Mouse (Mus musculus): ENCODE measurements around the gene Pank3. TPM values are rescaled to one million over a fixed set of nuclear protein-coding genes. Genes with fewer than 3 reads are reported as not detected.

Gene Pank3
- polyA plus RNA-seq, 1 experiment: 25.3 TPM

GRCm38 (mm10) chr11:35797751-35798494 is 28.6 kb downstream of the Pank3 start:
- TF ChIP-seq CTCF (IDR thresholded peaks at IDR 0.05; ENCODE audit: low read depth, low read length): no peak
- no peak for TF ChIP-seq POLR2A (IDR thresholded peaks at IDR 0.05; ENCODE audit: borderline replicate concordance, low read depth, low read length)
- Histone ChIP-seq H3K4me3 (ENCODE audit: insufficient read depth, low read length) (no peak overlapping the region), H3K4me1 (ENCODE audit: control insufficient read depth, insufficient read depth, low read length) (0 out of 2 replicates have a peak, but pooled peaks cover 2% of the 10 kb centered on the region), H3K27ac (ENCODE audit: insufficient read depth, low read depth, low read length) (no peak overlapping the region)

- H3K4me3 ChIP-seq (ENCODE audit: insufficient read depth, low read length): peak overlapping the region; percentile 18; the same call in 1 of the 2 replicates
- no peak overlapping the region for H3K27ac ChIP-seq (ENCODE audit: insufficient read depth, low read depth, low read length)
- 0 out of 2 replicates have a peak, but pooled peaks cover 2% of the 10 kb centered on the region for H3K4me1 ChIP-seq (ENCODE audit: control insufficient read depth, insufficient read depth, low read length)
- no peak for TF ChIP-seq CTCF (IDR thresholded peaks at IDR 0.05; ENCODE audit: low read depth, low read length)
- TF ChIP-seq POLR2A (IDR thresholded peaks at IDR 0.05; ENCODE audit: borderline replicate concordance, low read depth, low read length): no peak
These were observed 29.2 kb downstream of the Pank3 start for GRCm38 (mm10) chr11:35798495-35798820.

- peak within 1 kb of the TSS; percentile 18; the same call in 1 of the 2 replicates for H3K4me3 ChIP-seq (ENCODE audit: insufficient read depth, low read length)
- H3K27ac ChIP-seq (ENCODE audit: insufficient read depth, low read depth, low read length): no peak within 1 kb of the TSS
- TF ChIP-seq POLR2A (IDR thresholded peaks at IDR 0.05; ENCODE audit: borderline replicate concordance, low read depth, low read length): no peak
- TF ChIP-seq CTCF (IDR thresholded peaks at IDR 0.05; ENCODE audit: low read depth, low read length): no peak
- H3K4me1 ChIP-seq (ENCODE audit: control insufficient read depth, insufficient read depth, low read length): 0 out of 2 replicates have a peak, but pooled peaks cover 2% of the 10 kb centered on the region
These were observed 29.6 kb downstream of the Pank3 start, which contains the start of gene Fbll1 for GRCm38 (mm10) chr11:35798874-35799273. TSS of gene Fbll1 (minus strand) at chr11:35798884.

GRCm38 (mm10) chr11:35801332-35801731 is 32.0 kb downstream of the Pank3 start:
- Histone ChIP-seq H3K27ac (ENCODE audit: insufficient read depth, low read depth, low read length) (no peak overlapping the region), H3K4me1 (ENCODE audit: control insufficient read depth, insufficient read depth, low read length) (0 out of 2 replicates have a peak, but pooled peaks cover 2% of the 10 kb centered on the region), H3K4me3 (ENCODE audit: insufficient read depth, low read length) (no peak overlapping the region)
- no peak for TF ChIP-seq POLR2A (IDR thresholded peaks at IDR 0.05; ENCODE audit: borderline replicate concordance, low read depth, low read length)
- TF ChIP-seq CTCF (IDR thresholded peaks at IDR 0.05; ENCODE audit: low read depth, low read length): no peak

- Histone ChIP-seq H3K27ac (ENCODE audit: insufficient read depth, low read depth, low read length) (no peak overlapping the region), H3K4me1 (ENCODE audit: control insufficient read depth, insufficient read depth, low read length) (no peaks in the 10 kb centered on the region), H3K4me3 (ENCODE audit: insufficient read depth, low read length) (no peak overlapping the region)
- TF ChIP-seq CTCF (IDR thresholded peaks at IDR 0.05; ENCODE audit: low read depth, low read length) (no peak), POLR2A (IDR thresholded peaks at IDR 0.05; ENCODE audit: borderline replicate concordance, low read depth, low read length) (no peak)
These were observed 42.2 kb downstream of the Pank3 start for GRCm38 (mm10) chr11:35811458-35811857.

- Histone ChIP-seq H3K27ac (ENCODE audit: insufficient read depth, low read depth, low read length) (no peak overlapping the region), H3K4me3 (ENCODE audit: insufficient read depth, low read length) (no peak overlapping the region), H3K4me1 (ENCODE audit: control insufficient read depth, insufficient read depth, low read length) (no peaks in the 10 kb centered on the region)
- TF ChIP-seq POLR2A (IDR thresholded peaks at IDR 0.05; ENCODE audit: borderline replicate concordance, low read depth, low read length) (no peak), CTCF (IDR thresholded peaks at IDR 0.05; ENCODE audit: low read depth, low read length) (no peak)
These were observed 47.0 kb downstream of the Pank3 start for GRCm38 (mm10) chr11:35816316-35816715.

- no peak overlapping the region for H3K4me3 ChIP-seq (ENCODE audit: insufficient read depth, low read length)
- peak overlapping the region; percentile 27 for H3K27ac ChIP-seq (ENCODE audit: insufficient read depth, low read depth, low read length)
- H3K4me1 ChIP-seq (ENCODE audit: control insufficient read depth, insufficient read depth, low read length): peaks cover 24% of the 10 kb centered on the region
- TF ChIP-seq POLR2A (IDR thresholded peaks at IDR 0.05; ENCODE audit: borderline replicate concordance, low read depth, low read length): no peak
- TF ChIP-seq CTCF (IDR thresholded peaks at IDR 0.05; ENCODE audit: low read depth, low read length): no peak
These were observed 58.4 kb downstream of the Pank3 start for GRCm38 (mm10) chr11:35827714-35828113.

GRCm38 (mm10) chr11:35832139-35832538 is 62.9 kb downstream of the Pank3 start:
- H3K27ac ChIP-seq (ENCODE audit: insufficient read depth, low read depth, low read length): peak overlapping the region; percentile 24; the same call in 1 of the 2 replicates
- peak overlapping the region; percentile 23; the same call in 1 of the 2 replicates for H3K4me3 ChIP-seq (ENCODE audit: insufficient read depth, low read length)
- H3K4me1 ChIP-seq (ENCODE audit: control insufficient read depth, insufficient read depth, low read length): peaks cover 18% of the 10 kb centered on the region
- no peak for TF ChIP-seq CTCF (IDR thresholded peaks at IDR 0.05; ENCODE audit: low read depth, low read length)
- TF ChIP-seq POLR2A (IDR thresholded peaks at IDR 0.05; ENCODE audit: borderline replicate concordance, low read depth, low read length): no peak

- H3K4me1 ChIP-seq (ENCODE audit: control insufficient read depth, insufficient read depth, low read length): peaks cover 19% of the 10 kb centered on the region
These were observed 64.0 kb downstream of the Pank3 start for GRCm38 (mm10) chr11:35833270-35833669.

More at GRCm38 (mm10) chr11:35833270-35833669, 64.0 kb downstream of the Pank3 start:
- peak overlapping the region; percentile 95 for H3K4me3 ChIP-seq (ENCODE audit: insufficient read depth, low read length)
- H3K27ac ChIP-seq (ENCODE audit: insufficient read depth, low read depth, low read length): peak overlapping the region; percentile 47
- no peak for TF ChIP-seq POLR2A (IDR thresholded peaks at IDR 0.05; ENCODE audit: borderline replicate concordance, low read depth, low read length)
- TF ChIP-seq CTCF (IDR thresholded peaks at IDR 0.05; ENCODE audit: low read depth, low read length): no peak
